Mouse (Mus musculus) adrenal gland, postnatal 10 days (tissue): Measurements from ENCODE around the gene Smco3. TPM values are rescaled to one million over a fixed set of nuclear protein-coding genes. Genes with fewer than 3 reads are reported as not detected.
"Not testable (repeated sequence)": the region's sequence is repeated elsewhere in the genome, so short reads cannot be mapped to it uniquely, and the experiment has no call there.

ENCODE experiments used
- DNase-seq: peaks from one replicate; pipeline ENCODE4 v3.0.0; 2021; ENCODE audit warnings: mixed read lengths
- microRNA-seq: library from miRNA; unstranded; fragments of <30 nt; microRNA quantifications from one replicate; pipeline ENCODE4 v1.2.0, GENCODE M21; 2021
- total RNA-seq, 2 experiments: library from RNA; stranded (reverse); gene quantifications; 2 replicates each; pipeline ENCODE4 v1.2.3; 2021

The Smco3 gene
- total RNA-seq, 2 experiments from 2014 or later: 0.27 to 0.51 TPM

GRCm38 (mm10) chr6:136804705-136805408, 30.4 kb downstream of the Smco3 start:
- no peak for DNase-seq

GRCm38 (mm10) chr6:136803739-136804633, 31.3 kb downstream of the Smco3 start, which contains the start of gene Hist4h4:
Gene Hist4h4, minus strand, starts transcription at chr6:136804415.
- peak; percentile 98 for DNase-seq

GRCm38 (mm10) chr6:136803093-136803738, 32.0 kb downstream of the Smco3 start:
- DNase-seq: no peak

- no peak for DNase-seq
These were observed 34.0 kb downstream of the Smco3 start for GRCm38 (mm10) chr6:136801274-136801673.

- no peak for DNase-seq
These were observed 34.5 kb downstream of the Smco3 start for GRCm38 (mm10) chr6:136800710-136801109.

GRCm38 (mm10) chr6:136797874-136798693, 37.2 kb downstream of the Smco3 start:
- not testable (repeated sequence) for DNase-seq

- DNase-seq: no peak
These were observed 39.4 kb downstream of the Smco3 start for GRCm38 (mm10) chr6:136795850-136796249.

- DNase-seq: no peak
These were observed 40.1 kb downstream of the Smco3 start for GRCm38 (mm10) chr6:136795110-136795509.

GRCm38 (mm10) chr6:136793831-136794525, 41.3 kb downstream of the Smco3 start:
- no peak for DNase-seq

GRCm38 (mm10) chr6:136792884-136793758, 42.1 kb downstream of the Smco3 start:
- DNase-seq: no peak

- no peak for DNase-seq
These were observed 45.8 kb downstream of the Smco3 start for GRCm38 (mm10) chr6:136789391-136789971.

GRCm38 (mm10) chr6:136782761-136783160, 52.5 kb downstream of the Smco3 start:
- DNase-seq: no peak

- DNase-seq: no peak
These were observed 53.1 kb downstream of the Smco3 start for GRCm38 (mm10) chr6:136782146-136782545.

- no peak for DNase-seq
These were observed 53.8 kb downstream of the Smco3 start, which contains the start of gene Gucy2c for GRCm38 (mm10) chr6:136781377-136781986. Gene Gucy2c, minus strand, starts transcription at chr6:136781765.

Small RNAs within 50 kb of the gene (microRNA-seq; reads per million reads assigned to microRNA genes)
- not detected for gene Gm44364

Other genes starting within 250 kb of the Smco3 start
- 100 to 1,000 TPM; 114 to 115 TPM for gene Plbd1, start 173.5 kb downstream of the Smco3 start, total RNA-seq
- gene Gucy2c, start 53.7 kb downstream of the Smco3 start, total RNA-seq: under 1 TPM; 0.15 to 0.21 TPM
- 10 to 100 TPM; 28.3 to 29.2 TPM for gene Hist4h4, start 31.0 kb downstream of the Smco3 start, total RNA-seq
- gene H2afj, start 27.2 kb downstream of the Smco3 start, total RNA-seq: 10 to 100 TPM; 71.1 to 85.2 TPM
- under 1 TPM; 0.73 to 0.75 TPM for gene BC049715, start 7.8 kb downstream of the Smco3 start, total RNA-seq
- 10 to 100 TPM; 82.5 to 86.5 TPM for gene Wbp11, start 7.2 kb downstream of the Smco3 start, total RNA-seq
- gene Art4, start 22.3 kb upstream of the Smco3 start, total RNA-seq: 1 to 10 TPM; 5.9 to 7.5 TPM
- gene Mgp, start 40.4 kb upstream of the Smco3 start, total RNA-seq: 100 to 1,000 TPM; 187 to 232 TPM
- gene Erp27, start 86.7 kb upstream of the Smco3 start, total RNA-seq: under 1 TPM; 0.15 to 0.27 TPM
- gene Pde6h, start 88.4 kb upstream of the Smco3 start, total RNA-seq: under 1 TPM in 1 of 2 experiments, not detected in 1; 0.60 TPM
- 10 to 100 TPM; 43.0 to 44.5 TPM for gene Arhgdib, start 106.4 kb upstream of the Smco3 start, total RNA-seq